Mouse (Mus musculus): ENCODE data around the gene Tenm2.

The Tenm2 gene

DNA sequence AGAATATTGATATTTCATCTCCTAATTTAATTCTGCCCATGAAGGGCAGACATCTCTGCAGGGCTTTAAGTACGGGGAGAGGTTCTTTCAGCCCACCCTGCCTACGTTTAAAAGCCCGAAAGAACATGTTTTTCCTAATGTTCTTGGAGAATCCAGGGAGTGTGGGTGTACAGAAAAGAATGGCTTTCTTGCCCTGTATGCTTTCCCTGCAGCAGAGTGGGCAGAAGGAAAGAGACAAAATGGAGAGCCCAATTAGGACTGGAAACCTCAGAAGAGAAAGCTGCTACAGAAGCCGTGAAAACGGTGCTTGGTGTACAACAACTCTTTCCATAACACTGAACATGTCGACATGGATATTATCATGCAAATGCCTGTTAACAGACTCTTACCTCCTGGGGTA, 777.3 kb downstream of the Tenm2 start:
- no peak for DNase-seq

DNA sequence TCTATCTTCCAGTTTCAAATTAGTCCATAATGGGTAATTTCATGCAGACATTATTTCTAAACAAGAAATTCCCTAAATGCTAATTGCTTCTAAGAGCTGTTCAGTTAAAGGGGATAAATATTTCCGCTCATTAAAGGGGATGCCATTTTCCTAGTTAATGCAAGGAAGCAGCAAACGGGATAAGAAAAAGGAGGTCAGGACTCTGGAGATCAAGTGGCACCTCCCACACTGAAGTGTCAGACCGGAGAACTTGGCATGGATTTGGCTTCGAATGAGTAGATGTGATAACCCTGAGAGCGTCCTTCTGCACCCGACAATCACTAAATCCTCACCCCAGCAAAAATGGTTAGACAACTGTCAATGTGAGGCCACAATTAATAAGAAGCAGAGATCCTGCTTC, 781.7 kb downstream of the Tenm2 start:
- DNase-seq, result no peak

DNA sequence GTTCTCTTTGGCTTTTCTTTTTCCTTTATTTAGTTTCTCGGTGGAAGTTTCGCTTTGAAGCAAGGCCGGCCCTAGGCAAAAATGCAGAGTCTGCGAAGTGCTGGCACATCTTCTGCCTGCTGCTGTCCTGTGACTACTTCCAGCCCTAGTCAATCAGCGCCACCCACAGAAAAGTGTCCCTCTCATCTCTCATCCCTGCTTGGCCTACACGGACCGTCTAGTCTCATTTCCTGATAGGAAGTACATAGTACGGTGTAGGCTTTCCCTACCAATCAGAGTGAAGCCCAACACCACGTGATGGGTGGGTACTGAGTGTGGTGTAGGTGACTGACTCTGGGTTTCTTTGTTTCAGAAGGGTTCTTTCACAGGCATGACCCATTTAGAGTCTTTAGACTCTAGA, 783.3 kb downstream of the Tenm2 start:
- DNase-seq, result no peak

DNA sequence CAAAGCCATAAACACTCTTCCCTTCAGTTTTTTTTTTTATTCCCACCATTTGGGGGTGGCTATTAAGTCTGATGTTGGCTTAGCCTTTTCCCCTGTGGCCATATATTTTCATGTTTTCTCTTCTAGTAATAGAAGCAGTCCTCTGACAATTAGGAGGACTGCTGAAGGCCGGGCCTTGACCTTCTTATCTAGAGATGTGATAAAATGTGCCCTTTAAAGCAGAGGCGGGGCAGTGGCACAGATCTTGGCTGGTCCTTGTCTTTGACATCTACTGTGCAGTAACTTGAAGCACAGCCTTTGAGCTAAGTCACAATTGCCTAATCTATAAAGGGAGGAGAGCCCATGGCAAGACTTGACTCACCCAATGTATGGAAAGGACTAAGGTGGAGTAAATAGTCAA, 789.4 kb downstream of the Tenm2 start:
- no peak for DNase-seq

DNA sequence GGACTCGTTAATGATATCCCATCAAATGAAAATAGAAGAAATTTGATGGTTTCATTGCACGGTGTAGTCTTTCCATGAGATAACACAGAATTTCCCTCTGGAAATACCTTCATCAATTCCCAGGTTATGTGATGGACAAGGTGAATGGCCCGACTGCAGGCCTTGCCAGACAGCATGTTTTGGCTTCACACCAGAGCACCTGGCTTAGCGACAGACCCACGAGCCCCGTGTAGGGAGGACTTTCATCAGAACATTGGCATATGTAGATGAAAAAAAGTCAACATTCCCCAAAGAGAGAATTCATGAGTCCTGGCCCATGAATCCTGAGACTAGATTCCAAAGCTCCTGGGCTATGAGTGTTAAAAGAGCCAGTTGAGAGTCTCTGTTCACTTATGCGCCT, 791.9 kb downstream of the Tenm2 start:
- DNase-seq, result no peak

DNA sequence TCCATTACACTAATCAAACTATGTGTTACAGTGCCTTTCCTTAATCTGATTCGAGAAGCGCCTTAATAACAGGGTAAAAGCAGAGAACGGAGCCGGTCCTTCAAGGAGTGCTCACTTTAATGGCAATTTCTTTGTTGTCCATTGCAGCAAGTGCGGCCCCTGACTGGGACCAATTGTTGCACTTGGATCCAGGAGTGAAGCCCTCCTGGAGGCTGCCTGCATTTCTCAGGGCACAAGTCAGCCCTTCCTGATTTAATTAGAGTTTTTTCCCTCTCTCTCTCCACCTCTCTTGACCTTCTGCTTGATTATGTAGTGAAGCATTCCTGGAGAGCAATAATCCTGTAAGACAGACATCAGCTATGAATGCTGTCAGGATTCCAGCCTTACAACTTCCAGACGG, 794.0 kb downstream of the Tenm2 start:
- no peak for DNase-seq

DNA sequence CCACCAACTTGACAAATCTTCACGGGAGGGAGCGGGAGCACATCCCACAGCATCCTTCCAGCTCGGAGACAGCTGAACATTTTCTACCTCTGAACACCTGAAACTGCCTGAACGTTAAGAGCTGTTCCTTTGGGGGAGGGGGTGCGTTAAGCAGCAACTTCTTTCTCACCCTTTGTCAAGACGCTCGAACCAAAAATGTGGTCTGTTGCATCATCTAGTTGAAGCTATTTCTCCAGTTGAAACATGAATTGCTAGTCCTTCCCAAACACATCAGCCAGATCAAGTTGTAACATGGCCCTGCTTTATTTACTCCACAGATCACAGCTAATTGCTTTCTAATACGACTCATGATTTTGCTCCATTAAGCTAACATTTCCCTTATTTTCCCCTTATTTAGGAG, 799.5 kb downstream of the Tenm2 start:
- no peak for DNase-seq

DNA sequence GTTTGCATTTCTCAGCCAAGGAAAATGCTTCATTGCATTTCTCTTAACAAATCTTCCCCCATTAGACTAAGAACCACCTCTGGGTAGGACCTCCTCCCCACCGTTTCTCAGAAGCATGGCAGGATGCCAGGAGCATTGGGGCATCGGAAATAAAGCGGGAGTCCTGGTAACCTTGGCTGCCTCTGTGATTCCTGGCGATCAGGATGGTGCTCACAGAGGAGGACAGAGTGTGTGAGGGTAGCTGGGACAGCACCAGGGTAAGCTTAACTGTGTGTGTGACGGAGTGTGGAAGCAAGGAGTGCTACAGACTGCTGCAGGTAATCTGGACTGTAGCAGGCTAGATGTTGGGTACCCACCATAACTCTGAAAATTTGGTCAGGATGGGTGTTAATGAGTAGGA, 806.8 kb downstream of the Tenm2 start:
- no peak for DNase-seq

DNA sequence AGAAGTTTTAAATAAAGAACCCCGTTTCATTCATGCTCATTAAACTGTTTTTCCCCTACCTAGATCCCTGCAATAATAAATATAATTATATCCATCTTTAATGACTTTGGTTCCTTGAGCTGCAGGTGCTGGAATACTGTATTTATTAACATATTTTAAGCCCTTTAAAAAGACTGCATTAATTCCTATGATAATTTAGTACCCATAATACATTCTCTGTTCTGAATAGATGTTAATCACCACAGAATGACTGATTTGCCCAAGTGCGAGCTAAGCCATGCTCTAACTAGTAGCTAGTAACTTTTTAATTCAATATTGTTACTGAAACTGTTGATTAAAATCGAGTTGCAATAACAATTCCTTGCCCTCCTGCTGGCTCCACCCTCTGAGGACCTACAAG, 810.8 kb downstream of the Tenm2 start:
- DNase-seq, result no peak

DNA sequence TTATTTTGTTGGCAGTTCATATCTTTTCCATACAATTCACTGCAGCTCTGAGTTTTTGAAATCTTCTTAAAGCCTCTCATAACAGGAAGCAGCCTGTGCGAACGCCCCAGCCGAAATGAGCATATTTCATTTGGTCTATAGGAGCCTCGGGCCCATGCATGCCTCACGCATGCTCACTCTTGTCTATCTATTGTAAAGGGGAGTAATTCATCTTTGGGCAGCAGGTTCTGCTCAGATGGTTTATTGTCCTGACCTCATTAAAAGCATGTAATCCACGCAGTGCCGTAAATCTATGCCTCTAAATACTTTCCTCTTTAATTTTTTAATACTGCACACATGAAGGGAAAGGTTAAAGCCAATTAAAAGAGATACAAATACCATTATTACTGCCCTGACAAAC, 815.7 kb downstream of the Tenm2 start:
- DNase-seq, result no peak

DNA sequence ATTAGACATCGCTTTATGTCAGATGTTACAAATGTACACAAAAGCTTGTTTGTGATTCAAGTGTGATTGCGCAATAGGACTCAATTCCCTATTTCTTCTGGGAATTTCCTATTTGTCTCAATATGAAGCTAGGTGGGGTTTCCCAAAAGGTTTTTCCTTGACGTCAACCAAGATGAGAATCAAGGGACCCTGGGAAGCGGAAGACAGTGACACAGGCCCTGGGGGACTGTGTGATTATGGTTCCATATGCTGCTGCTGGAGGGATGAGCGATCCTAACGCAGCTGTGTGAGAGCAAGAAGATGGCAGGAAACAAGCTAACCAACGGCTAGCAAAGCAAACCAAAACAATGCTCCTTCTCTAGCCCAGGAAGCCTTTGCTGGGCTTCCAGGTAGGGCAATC, 820.5 kb downstream of the Tenm2 start:
- DNase-seq, result no peak

DNA sequence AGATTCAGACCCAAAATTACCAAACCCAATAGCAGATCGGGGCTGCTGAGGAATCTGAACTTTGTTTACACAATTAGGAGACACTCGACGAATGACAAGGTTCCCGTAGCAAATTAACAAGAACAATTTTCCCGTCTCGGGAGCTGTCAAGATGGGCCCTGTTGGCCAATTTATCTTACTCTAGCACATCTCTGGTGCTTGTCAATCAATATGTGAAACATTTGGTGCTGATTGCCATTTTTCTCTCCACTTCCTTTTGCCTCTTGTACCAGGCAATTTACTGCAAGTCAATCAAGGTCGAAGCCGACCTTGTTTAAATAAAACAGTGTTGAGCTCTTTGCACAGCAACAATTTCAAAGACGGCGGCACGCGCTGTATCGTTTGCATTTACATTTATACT, 824.9 kb downstream of the Tenm2 start:
- no peak for DNase-seq

DNA sequence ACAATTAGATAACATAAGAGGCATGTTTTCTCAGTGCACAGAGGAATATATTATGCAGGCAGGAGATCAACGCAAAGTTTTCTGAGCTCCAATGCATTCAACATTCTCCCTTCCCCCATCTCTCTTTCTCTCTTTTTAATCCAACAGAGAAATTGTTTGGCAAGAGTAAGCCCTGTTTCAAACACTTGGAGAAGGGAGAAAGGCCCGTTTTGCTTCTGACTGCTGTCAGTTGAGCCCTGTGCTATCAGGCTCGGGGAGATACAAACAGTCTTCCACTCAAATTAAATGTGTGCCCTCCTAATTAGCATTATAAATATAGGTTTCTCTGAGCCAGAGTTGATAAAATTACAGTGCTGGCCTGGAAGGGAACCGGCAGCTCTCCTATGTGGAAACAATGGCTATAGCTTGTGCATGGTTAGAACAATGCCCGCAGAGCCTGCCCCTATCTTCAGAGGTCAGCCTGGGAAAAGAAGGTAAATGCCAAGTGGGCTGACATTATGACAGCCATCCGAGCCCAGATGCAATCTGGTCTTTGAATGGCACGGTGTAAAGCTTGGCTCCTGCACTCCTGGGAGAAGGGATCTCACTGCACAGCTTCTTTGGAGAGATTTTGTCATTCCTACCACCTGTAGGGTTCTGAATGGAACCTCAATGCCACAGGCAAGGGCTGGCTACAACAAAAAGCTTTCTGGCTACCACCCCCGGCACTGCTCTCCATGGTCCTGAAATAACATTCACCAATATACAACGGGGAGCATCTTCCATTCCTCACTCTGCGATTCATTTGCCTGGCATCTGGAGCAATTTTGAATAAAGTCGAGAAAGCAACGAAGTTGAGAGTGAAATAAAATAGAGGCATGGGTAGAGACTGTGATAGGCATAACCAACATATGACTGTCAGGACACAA, 839.7 kb downstream of the Tenm2 start:
- no peak for DNase-seq

DNA sequence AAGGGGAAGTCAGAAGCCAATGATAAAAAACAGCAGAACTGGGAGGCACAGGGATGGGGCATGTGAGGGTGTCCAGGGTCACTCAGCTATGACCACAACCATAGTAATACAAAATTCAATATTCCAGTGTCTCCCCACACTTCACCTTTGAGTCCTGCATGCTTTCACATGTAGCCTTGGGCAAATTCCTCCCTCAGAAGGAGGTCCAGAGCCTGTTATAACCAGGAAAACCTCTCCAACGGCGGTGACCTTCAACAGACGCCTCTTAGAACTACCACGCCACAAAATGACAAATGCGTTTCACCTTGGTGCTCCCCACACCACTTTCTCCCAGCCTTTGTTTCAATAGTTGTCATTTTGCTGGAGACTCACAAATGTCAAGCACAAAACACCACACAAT, 851.1 kb downstream of the Tenm2 start:
- no peak for DNase-seq

DNA sequence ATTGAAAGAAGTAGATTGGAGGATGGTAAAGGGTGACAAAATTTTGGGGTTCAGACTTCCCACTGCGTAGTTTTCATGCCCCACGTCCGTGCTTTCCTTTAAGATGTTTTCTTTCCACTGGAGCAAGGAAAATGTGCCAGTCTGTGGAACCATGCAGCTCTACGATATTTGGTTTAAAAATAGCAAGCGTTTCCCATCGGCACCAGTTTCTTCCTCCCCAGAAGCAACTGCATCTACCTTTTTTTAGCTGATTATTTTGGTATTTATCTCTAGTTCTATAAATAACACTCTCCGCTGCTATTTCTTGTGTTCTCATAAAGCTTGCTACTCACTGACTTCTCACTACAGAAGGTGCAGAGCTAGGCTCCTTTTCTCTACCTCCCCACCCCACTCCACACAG, 864.0 kb downstream of the Tenm2 start:
- no peak for DNase-seq

DNA sequence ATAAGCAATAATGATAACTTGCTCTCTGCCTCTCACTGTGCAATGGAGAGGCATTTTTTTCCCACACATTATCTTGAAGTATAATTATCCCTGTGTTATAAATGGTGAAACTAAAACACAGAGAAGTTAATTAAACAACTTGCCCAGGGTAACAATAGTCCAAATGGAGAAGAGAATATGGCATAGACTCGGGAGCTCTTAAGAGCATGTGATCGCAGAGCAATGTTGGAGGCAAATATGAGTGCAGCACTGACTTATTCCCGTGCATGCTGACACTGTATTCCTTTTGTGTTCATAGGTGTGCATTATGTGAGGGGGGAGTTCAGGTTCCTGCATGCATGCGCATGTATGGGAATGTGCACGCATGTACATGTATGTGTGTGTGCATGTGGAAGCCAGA, 870.7 kb downstream of the Tenm2 start:
- no peak for DNase-seq

DNA sequence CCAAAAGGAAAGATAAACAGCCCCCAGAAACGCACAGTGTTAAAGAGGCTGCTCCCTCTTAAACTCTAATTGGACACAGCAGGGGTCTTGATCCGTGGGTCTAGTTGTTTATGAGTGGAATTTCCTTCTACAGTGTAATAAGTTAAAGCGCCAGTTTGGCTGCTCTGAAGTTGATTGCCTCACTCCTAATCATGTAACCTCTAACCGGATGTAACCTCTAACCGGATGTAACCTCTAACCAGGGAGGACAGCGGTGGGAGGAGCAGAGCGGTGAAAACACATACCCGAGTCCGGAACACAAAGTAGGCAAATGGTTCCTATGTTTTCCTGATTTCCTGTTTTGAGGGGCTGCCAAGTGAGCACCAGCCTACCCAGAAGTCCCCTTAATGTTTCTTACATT, 871.3 kb downstream of the Tenm2 start:
- no peak for DNase-seq

DNA sequence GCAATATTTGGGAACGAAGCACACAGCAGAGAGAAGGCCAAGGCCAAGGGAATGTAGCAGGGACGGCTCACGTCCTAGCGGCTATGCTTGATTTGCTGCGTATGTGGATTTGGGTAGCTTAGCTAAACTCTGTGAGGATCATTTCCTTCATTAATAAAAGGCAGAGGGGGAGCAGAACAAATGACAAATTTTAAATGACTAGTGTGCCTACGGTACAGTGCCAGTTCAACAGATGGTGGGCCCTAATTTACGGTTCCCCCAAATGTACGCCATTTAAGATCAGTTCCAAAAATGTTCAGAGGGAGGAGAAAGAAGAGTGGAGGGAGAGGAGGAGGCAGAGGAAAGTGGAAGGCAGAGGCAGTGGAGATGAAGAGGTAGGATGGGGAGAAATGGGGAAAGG, 873.2 kb downstream of the Tenm2 start:
- no peak for DNase-seq

DNA sequence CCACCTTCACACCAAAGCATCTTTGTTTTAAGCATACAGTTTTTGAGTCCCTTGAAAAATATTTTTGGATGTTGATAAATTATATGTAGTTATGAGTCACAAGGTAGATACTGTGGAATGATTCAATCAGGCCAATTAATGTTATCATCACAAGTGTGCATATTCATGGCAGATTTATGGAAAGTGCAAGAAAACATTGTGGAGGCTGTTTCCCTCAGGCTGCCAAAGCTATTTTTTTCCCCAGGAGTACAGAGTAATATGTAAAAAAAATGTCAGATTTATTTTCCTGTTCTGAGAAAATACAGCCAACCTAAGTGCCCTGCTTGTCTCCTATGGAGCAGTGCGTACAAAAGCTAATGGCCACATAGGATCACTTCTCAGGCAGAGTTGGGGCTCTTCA, 882.5 kb downstream of the Tenm2 start:
- DNase-seq, result no peak

DNA sequence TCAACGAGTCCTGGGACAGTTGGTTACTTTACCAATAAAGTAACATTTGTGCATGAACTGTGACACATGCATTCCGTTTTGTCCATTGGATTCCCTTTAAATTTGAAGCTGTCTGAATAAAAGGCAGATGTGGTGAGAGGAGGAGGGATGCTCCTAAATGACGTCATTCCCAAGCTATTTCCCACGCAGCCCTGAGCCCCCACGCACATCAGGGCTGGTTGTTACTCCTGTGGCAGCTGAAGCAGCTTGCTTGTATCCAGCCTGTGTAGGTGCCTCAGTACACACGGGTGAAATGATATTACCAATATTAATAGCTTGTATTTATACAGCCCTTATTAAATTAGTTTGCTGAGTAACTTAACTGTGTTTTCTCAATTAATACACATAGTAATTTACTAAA, 884.0 kb downstream of the Tenm2 start:
- no peak for DNase-seq

DNA sequence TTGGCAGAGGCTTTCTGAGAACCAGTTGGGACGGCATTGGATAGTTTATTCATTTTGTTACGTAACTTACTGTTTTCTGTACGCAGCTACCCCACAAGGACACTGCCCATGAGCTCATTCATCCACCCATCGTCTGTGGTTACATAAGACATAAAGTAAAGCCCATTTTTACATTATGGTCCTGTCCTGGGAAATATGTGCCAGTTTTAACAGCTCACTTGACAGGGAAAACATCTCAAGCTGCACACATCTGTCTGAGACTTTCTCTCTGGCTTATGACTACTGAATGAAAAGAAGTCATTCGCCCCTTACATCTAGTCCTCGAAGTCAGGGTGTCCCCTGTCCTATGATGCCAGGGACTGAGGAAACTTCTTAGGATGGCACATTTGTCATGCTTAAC, 884.4 kb downstream of the Tenm2 start:
- DNase-seq, result no peak

DNA sequence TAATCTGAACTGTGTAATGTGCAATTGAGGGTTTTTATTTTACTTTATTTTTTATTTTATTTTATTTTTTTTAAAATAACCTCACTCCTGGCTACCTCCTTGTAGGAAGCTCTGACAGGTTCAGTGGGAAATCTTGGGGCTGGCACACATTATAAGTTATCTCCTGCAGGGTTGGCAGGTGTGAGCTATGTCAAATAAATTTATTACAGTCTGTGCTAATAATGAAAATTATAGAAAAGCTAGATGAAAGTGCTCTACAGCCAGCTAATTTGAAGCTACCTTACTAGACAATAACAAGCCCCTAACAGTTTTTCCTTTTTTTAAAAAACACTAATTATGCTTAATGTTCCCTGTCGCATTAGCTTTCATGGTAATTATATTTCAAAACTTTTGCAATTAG, 885.5 kb downstream of the Tenm2 start:
- DNase-seq, result no peak

DNA sequence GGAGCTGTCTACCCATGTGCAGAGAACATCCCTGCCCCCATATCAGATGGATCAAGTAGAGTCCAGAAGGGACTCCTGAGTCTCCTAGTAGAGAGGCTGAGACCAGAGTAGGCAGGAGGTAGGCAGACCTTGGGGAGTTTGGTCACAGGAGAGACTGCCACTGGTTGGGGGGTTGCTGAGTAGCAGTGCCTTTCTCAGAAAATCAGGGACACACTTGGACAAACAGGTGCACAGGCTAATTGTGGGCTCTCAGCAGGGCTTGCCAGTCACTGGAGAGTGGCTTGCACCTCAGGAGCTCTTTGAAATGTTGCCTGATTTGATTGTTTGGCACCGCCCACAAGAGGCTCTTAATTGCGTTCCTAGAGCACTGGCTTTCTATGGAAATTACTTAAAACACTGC, 885.9 kb downstream of the Tenm2 start:
- no peak for DNase-seq

DNA sequence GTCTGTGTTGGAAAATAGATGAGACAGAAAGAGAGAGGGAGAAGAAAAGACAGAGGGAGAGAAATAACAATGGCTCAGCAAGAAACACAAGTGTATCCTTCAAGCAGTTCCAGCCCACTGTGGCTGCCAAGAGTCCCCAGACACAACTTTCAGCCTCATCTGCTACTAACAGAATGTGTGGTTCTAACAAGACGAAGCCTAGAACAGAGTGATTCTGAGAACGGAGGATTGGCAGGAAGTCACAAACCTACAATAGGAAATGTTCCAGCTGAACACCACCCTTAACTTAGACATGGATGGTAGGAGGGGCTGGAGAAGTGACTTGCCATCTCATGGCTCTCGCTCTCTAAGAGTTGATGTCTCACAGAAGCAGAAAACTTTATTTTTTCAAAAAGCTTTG, 894.0 kb downstream of the Tenm2 start:
- DNase-seq, result no peak

DNA sequence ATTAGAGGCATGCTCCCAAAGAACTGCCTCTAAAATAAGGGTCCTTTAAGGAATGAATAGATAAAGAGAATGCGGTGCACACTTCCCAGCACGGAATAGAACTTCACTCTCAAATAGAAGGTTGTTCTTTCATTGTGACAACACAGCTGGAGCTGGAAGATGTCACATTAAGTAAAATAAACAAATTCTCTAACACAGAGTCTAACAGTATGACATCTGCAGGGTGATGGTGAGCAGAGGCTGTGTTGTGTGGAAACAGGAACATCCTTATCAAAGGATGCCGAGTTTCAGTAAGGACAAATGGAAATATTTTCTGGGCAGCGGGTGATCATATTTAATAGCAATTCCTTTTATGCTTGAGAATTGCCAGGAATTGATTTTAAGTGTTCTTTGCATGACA, 897.3 kb downstream of the Tenm2 start:
- DNase-seq, result no peak
